Mouse (Mus musculus): Measurements from ENCODE around the gene Fbxo17.

Gene Fbxo17

GRCm38 (mm10) chr7:28719159-28719558, 2.6 kb downstream of the Fbxo17 start:
- no peak for DNase-seq

DNA sequence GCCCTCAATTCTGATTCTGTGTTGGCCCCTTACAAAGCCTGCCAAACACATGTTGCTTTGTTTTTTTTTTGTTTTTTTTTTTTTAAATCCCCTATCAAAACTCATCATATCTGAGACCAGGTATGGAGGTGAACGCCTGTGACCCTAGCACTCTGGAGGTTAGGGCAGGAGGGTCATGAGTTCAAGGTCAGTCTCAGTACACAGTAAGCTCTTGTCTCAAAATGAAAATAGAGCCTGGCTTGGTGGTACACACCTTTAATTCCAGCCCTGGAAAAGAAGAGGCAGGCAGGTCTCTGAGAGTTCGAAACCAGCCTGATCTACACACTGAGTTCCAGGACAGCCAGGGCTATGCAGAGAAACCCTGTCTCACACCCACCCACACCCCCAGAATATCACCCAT, 3.0 kb downstream of the Fbxo17 start:
- DNase-seq: no peak

GRCm38 (mm10) chr7:28720753-28721537, 4.3 kb downstream of the Fbxo17 start:
- DNase-seq: no peak

DNA sequence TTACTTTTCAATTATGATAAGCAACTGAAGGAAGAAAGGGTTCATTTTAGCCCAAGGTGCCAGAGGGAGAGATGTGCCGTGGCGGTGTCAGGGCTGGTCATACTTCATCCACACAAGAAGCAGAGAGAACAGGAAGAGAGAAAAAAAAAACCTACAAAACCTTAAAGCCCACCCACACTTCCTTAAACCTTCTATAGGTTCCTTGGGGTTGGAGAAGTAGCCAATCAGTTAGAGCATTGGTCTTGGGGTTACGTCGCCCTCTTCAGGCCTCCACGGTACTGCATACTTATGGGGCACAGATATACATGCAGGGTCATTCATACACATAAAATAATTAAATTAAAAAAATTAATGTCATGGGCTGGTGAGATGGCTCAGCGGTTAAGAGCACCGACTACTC, 5.5 kb downstream of the Fbxo17 start:
- DNase-seq: no peak

GRCm38 (mm10) chr7:28724613-28725012, 8.0 kb downstream of the Fbxo17 start:
- no peak for DNase-seq

DNA sequence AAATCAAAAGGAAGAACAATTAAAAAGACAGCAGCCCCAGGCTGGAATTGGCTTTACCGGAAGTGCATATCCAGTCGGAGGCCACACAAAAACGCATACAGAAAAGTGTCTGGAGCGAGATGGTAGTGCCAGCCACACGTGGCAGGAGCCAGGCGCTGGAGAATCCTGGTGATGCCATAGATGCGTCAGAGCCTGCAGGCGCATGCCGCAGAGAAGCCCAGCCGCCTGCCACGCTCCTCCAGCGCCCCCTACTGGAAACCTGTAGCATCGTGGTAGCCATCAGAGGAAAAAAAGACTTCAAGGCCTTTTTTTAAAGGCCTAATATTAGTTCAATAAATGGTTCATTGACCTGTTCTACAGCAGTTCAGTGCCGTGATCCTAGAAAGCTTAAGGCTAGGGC, 10.0 kb downstream of the Fbxo17 start:
- DNase-seq: peak; percentile 86

- DNase-seq: no peak
Measured at GRCm38 (mm10) chr7:28727649-28728340, 11.2 kb downstream of the Fbxo17 start.

DNA sequence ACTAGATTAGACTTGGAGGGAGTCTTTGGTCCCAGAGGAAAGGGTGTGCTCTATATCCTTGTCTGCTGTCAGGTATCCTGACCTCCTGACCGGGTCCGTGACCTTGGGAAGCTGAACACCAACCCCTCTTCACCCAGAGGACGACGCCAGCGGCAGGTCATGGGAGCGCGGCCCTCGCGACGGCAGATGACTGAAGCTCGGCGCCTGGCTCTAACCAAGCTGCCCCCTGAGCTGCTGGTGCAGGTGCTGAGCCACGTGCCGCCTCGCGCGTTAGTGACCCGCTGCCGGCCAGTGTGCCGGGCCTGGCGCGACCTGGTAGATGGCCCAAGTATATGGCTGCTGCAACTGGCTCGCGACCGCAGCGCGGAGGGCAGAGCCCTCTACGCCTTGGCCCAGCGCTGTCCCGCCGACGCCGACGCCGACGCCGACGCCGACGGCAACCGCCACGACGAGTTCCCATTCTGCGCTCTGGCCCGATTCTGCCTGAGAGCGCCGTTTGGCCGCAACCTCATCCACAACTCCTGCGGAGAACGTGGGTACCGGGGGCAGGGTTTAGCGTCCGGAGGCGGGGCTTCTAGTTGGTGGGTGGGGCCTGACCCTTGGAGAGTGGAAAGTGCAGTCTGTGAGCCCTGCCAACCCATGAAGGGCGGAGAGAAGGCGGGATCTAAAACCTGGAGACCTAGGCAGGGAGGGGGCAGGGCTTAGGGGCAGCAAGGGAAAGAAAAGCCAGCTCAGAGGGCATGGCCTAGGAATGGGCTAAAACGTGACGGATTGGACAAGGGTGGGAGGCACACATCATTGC, 15.9 kb downstream of the Fbxo17 start:
- DNase-seq: no peak

DNA sequence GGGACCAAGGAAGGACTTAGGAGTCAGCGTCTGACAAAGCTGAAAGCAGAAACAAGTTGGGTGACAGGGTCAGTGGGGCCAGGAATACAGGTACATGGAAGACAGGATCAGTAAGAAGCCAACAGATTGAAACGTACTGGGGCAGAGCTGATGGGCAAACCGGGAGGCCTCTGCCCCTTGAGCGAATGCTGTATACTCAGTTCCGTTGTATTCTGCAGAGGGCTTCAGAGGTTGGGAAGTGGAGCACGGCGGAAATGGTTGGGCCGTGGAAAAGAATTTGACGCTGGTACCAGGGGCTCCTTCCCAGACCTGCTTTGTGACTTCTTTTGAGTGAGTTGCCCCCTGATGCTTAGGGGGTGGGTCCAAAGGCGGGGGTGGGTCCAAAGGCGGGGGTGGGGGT, 16.6 kb downstream of the Fbxo17 start:
- no peak for DNase-seq

- DNase-seq: no peak
Measured at GRCm38 (mm10) chr7:28735701-28736100, 19.1 kb downstream of the Fbxo17 start.

GRCm38 (mm10) chr7:28739829-28740228, 23.2 kb downstream of the Fbxo17 start:
- no peak for DNase-seq

DNA sequence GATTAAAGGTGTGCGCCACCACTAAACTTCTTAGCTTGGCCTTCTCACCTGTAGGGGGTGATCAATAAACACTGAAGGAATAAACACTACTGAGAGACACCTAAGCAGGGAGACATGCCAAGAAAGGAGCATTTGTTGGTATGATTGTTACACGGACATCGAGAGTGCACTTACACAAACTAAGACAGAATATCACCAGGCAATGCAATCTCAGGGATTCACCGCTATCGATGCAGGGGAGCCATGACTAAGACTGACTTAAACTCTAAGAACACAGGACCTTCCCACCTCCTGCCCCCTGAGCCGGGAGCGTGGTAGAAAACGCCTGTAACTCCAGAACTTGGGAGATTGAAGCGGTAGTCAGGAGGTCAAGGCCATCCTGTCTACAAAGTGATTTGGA, 24.3 kb downstream of the Fbxo17 start:
- no peak for DNase-seq

DNA sequence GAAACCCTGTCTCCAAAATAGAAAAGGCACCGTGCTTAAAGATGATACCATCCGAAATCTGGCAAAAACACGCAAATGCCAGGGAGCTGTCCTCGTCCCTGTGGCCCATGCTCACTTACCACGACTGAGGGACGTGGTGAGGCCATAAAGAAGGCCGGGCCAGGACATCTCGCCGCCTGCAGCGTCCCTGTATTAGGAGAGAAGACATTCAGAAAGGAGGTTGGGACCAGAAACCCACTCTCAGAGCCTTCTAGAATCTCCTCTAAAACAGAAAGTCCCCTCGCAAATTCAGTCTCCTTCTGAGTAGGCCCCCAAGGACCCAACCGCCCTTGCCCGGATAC, 24.7 kb downstream of the Fbxo17 start:
- no peak for DNase-seq

DNA sequence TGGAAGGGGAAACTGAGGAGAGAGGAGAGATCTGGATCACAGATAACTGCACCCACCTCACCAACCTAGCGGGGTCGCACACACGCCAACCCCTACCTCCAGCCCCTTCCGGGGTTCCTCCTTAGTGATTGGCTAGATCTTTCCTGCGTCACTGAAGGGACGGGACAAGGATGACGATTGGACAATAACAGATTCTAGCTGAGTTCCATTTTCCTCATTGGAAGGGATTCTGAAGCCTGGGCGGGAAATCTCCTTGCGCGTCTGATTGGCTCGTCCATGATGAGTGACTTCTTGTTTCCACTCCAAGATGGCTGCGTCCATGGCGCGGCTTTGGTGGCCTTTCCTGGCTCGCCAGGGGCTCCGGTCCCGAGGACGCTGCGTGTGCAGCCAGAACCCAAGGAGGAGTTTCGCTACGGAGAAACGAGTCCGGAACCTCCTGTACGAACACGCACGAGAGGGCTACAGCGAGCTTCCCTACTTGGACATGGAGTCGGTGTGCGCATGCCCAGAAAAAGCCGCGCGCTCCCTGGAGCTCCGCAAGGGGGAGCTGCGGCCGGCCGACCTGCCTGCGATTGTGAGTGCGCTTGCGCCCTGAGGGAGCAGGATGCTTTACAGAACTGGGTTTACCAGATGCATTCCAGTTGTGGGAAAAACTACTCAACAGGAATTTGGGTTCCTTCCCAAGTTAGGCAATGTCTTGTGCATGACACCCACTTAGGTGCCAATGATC, 25.3 kb downstream of the Fbxo17 start, which contains the start of the genes Mrps12 and Sars2:
Gene Mrps12, minus strand, starts transcription at position 112 of the 730 bp plus-strand sequence.
Gene Sars2, plus strand, starts transcription at position 284 of the 730 bp plus-strand sequence.
- peak; percentile 94 for DNase-seq

- no peak for DNase-seq
Measured at GRCm38 (mm10) chr7:28749935-28750334, 33.3 kb downstream of the Fbxo17 start.

DNA sequence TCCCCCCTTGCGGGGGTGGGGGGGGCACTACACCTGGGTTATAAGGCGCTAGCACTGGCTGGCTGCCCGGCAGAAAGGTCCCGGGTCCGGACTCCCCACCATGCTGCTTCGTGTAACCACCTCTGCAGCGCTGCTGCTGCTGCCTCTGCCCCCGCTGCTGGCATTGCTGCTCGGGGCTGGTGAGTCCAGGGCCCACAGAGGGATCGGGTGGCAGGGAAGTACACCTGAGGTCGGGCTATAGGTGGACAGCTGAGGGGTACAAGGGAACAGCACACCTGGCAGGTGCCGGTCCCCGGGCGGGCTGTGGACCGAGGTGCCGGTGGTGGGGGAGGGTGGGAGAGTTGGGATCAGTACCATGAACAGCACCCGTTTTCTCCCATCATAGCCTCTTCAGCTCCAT, 39.5 kb downstream of the Fbxo17 start, which contains the start of gene Ccer2:
Gene Ccer2, plus strand, starts transcription at position 96 of the 400 bp plus-strand sequence.
- no peak for DNase-seq

DNA sequence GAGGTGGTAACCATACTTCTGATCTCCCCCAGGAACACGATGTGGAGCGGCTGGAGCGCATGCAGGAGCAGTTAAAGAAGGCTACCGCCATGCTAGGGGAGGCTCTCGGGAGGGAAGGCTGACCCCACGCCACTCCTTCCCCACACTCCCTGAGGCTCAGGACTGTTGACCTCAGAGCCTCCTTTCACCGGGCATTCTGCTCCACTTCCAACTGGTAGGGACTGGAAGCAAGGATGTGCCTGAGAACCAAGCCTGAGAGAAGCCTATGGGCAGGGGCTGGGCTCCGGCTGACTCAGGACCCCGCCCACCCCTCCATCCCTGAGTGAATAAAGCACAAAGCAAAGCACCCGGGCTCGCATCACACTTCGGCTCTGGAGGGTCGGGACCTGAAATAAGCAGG, 42.0 kb downstream of the Fbxo17 start:
- DNase-seq: no peak

GRCm38 (mm10) chr7:28761907-28762306, 45.3 kb downstream of the Fbxo17 start:
- no peak for DNase-seq

- DNase-seq: no peak
Measured at GRCm38 (mm10) chr7:28765211-28765610, 48.6 kb downstream of the Fbxo17 start.

- peak; percentile 91 for DNase-seq
Measured at GRCm38 (mm10) chr7:28766173-28766879, 49.7 kb downstream of the Fbxo17 start, which contains the start of gene Sirt2. Gene Sirt2 (plus strand): TSS chr7:28766735.

DNA sequence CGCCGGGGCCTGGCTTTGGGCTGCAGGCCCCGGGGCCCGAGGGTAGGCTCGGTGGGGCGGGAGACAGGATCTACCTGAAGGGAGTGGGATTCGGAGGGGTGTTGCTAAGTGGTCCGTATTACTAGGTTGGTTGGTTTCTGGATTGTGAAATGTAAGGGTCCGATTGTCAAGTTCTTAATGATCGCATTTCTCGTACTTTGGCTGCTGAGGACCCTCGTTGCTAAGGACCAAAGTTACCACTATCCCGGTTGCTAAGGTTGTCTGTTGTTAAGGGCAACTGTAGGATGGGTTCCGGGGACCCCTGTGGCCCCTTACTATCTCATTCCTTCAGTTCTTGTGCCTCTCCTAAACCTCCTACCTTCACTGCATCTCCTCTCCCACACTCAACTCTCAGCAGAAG, 50.3 kb downstream of the Fbxo17 start:
- DNase-seq: no peak

DNA sequence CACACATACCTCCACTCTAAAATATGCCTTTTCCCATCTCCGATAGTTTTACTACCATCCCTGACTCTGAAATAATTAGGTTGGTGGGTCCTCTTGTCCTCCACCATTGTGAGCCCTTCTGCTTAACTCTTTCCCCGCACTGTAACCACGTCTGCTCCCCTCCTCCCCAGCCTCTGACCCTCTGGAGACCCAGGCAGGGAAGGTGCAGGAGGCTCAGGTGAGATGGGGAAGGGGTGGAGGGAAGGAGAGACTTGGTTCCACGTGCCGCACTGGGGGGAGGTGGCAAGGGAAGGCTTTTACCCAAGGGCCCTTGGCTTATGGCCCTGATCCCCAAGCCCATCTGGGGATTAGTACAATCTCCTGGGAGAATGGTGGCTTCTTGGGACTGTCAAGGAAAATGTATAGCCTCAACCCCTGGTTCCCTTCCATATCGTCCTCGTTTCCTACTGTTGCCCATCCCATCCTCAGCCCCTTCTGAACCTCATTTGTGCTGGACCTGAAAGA, 50.9 kb downstream of the Fbxo17 start, which contains the start of gene Nfkbib:
Gene Nfkbib, minus strand, starts transcription at position 51 of the 504 bp plus-strand sequence.
- DNase-seq: no peak
